ENCODE assay signal across 9 mouse cellular contexts in the genomic region with DNA sequence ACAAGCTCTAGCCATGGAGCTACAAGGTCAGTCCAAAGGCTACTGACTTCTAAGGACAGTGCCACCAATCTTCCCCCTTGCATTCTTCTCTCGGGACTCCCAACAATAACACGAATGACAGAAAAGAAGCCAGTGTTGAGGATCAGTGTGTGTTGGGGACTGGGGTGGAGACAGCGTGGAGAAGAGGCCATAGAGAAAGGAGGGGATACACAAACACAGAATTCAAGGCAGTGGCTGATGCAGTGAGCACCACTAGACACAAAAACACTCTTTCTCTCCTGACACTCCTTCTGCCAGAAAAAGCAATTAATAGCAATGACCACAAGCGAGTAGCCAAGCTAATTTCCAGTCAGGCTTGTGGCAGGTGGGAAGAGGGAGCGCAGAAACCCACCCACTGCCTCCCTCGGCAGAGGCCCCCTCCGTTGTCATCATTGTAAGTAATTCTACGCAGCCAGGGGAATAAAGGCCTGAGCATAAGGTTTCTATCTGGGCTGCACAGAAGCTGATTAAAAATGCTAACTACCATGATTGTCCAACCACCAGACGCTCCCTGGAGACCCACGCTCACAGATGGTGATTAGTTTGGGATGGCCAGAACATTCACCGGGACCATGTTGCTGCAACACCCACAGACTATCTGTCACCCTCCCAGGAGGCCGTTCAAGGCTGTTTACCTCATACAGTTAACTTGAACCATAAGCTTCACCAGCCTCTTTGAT.
DNase-seq lines count a peak whose midpoint lies in the region; ATAC-seq and TF ChIP-seq lines count a peak whose summit lies in the region.
"Had no signal": no experiment of that assay in that cellular context is flagged by ENCODE, and none has a peak within 500 bp of the region (broad histone marks: within the 10 kb centered on the region; RNA-seq: fewer than 3 reads in every experiment).

No protein-coding gene starts in this region.

- no peak overlapping the region for H3K4me2 ChIP-seq in forebrain, embryonic 12.5 days
- H3K4me2 ChIP-seq in midbrain, embryonic 13.5 days (replicated peaks): no peak overlapping the region
- H3K4me2 ChIP-seq in intestine, postnatal 0 days (replicated peaks; ENCODE audit: low read depth): no peak overlapping the region
- H3K4me2 ChIP-seq in lung, postnatal 0 days (replicated peaks; ENCODE audit: low read depth, low read length): no peak overlapping the region

- H3K9ac ChIP-seq in forebrain, embryonic 12.5 days: no peak overlapping the region
- H3K9ac ChIP-seq in midbrain, embryonic 13.5 days (replicated peaks): peak overlapping the region; percentile 34; the same call in 1 of the 2 replicates
- H3K9ac ChIP-seq in intestine, postnatal 0 days (ENCODE audit: low read depth, low read length): no peak overlapping the region
- no peak overlapping the region for H3K9ac ChIP-seq in lung, postnatal 0 days (replicated peaks; ENCODE audit: low read depth)

- no peak for TF ChIP-seq CTCF in brain, embryonic 14.5 days (IDR thresholded peaks at IDR 0.05; ENCODE audit: borderline replicate concordance, extremely low read depth, insufficient read depth, insufficient read length)
- TF ChIP-seq CTCF in intestine, postnatal 0 days (IDR thresholded peaks at IDR 0.05; ENCODE audit: low read depth): no peak
- TF ChIP-seq CTCF in lung, postnatal 0 days (IDR thresholded peaks at IDR 0.05): no peak

- TF ChIP-seq POLR2A in brain, embryonic 14.5 days (IDR thresholded peaks at IDR 0.05; ENCODE audit: borderline replicate concordance, extremely low read depth, insufficient read depth, insufficient read length, poor library complexity, severe bottlenecking): no peak

- H3K36me3 ChIP-seq in forebrain, embryonic 12.5 days (replicated peaks): no peaks in the 10 kb centered on the region
- H3K36me3 ChIP-seq in midbrain, embryonic 13.5 days: peaks cover 4% of the 10 kb centered on the region
- H3K36me3 ChIP-seq in intestine, postnatal 0 days (ENCODE audit: control insufficient read depth, insufficient read depth): no peaks in the 10 kb centered on the region
- H3K36me3 ChIP-seq in lung, postnatal 0 days (ENCODE audit: insufficient read depth, low read length): no peaks in the 10 kb centered on the region

- 0 out of 2 replicates have a peak, but pooled peaks cover under 1% of the 10 kb centered on the region for H3K27me3 ChIP-seq in forebrain, embryonic 12.5 days
- no peaks in the 10 kb centered on the region for H3K27me3 ChIP-seq in midbrain, embryonic 13.5 days
- no peaks in the 10 kb centered on the region for H3K27me3 ChIP-seq in intestine, postnatal 0 days (replicated peaks; ENCODE audit: control insufficient read depth, insufficient read depth, low read length)
- no peaks in the 10 kb centered on the region for H3K27me3 ChIP-seq in lung, postnatal 0 days (replicated peaks; ENCODE audit: insufficient read depth, low read length)

- WGBS in forebrain, embryonic 12.5 days: 38% methylated on average over 12 of the region's 12 CpGs
- 25% methylated on average over 12 of the region's 12 CpGs for WGBS in midbrain, embryonic 13.5 days
- whole genome bisulfite sequencing in intestine, postnatal 0 days: 81% methylated on average over 12 of the region's 12 CpGs
- 82% methylated on average over 12 of the region's 12 CpGs for WGBS in lung, postnatal 0 days

- peaks cover 21% of the 10 kb centered on the region for H3K4me1 ChIP-seq in forebrain, embryonic 12.5 days
- peaks cover 25% of the 10 kb centered on the region for H3K4me1 ChIP-seq in midbrain, embryonic 13.5 days (replicated peaks)
- no peaks in the 10 kb centered on the region for H3K4me1 ChIP-seq in intestine, postnatal 0 days (replicated peaks; ENCODE audit: control insufficient read depth, insufficient read depth, low read length)
- no peaks in the 10 kb centered on the region for H3K4me1 ChIP-seq in lung, postnatal 0 days (ENCODE audit: insufficient read depth, low read depth, low read length)

- DNase-seq in brain, embryonic 14.5 days (ENCODE audit: low read depth): peak; percentile 91
- DNase-seq in layer of hippocampus, adult 11-12 months (ENCODE audit: low spot score): peak; percentile 81
- DNase-seq in lung, postnatal 0 days (ENCODE audit: low spot score): no peak
- DNase-seq: liver had no signal

- ATAC-seq in forebrain, embryonic 12.5 days (ENCODE audit: low FRiP score): peak; percentile 87
- ATAC-seq in midbrain, embryonic 13.5 days: peak; percentile 82
- no peak for ATAC-seq in intestine, postnatal 0 days
- ATAC-seq in lung, postnatal 0 days: no peak
- no peak for ATAC-seq in granulocyte monocyte progenitor cell, adult 5-6 weeks (replicated peaks; ENCODE audit: poor library complexity, severe bottlenecking)
- ATAC-seq in inflammation-experienced regulatory T-cells, adult 6 months: no peak

- no peaks in the 10 kb centered on the region for H3K9me3 ChIP-seq in forebrain, embryonic 12.5 days
- no peaks in the 10 kb centered on the region; the same call in 1 of the 2 replicates for H3K9me3 ChIP-seq in midbrain, embryonic 13.5 days
- no peaks in the 10 kb centered on the region for H3K9me3 ChIP-seq in intestine, postnatal 0 days (ENCODE audit: control insufficient read depth)
- no peaks in the 10 kb centered on the region for H3K9me3 ChIP-seq in lung, postnatal 0 days (ENCODE audit: low read length)

- TF ChIP-seq EP300 in lung, postnatal 0 days (IDR thresholded peaks at IDR 0.05): no peak

- peak overlapping the region; percentile 63 for H3K27ac ChIP-seq in forebrain, embryonic 12.5 days
- peak overlapping the region; percentile 70 for H3K27ac ChIP-seq in midbrain, embryonic 13.5 days
- H3K27ac ChIP-seq in intestine, postnatal 0 days (ENCODE audit: low read depth, low read length): no peak overlapping the region
- H3K27ac ChIP-seq in lung, postnatal 0 days (ENCODE audit: low read length): no peak overlapping the region

- H3K4me3 ChIP-seq in forebrain, embryonic 12.5 days (replicated peaks): no peak overlapping the region
- H3K4me3 ChIP-seq in midbrain, embryonic 13.5 days (replicated peaks): no peak overlapping the region
- no peak overlapping the region for H3K4me3 ChIP-seq in intestine, postnatal 0 days (ENCODE audit: low read depth, low read length)
- no peak overlapping the region for H3K4me3 ChIP-seq in lung, postnatal 0 days (ENCODE audit: low read depth, low read length)

Comparison
In these comparisons a context has a peak if more than half of its experiments do, and no peak if none do; other contexts are left out.
1. ATAC-seq: peak in forebrain, embryonic 12.5 days (single experiment) and midbrain, embryonic 13.5 days (single experiment); none in intestine, postnatal 0 days (single experiment), lung, postnatal 0 days (single experiment), granulocyte monocyte progenitor cell, adult 5-6 weeks (single experiment) and inflammation-experienced regulatory T-cells, adult 6 months (single experiment).
2. H3K27ac ChIP-seq: peak in forebrain, embryonic 12.5 days (single experiment) and midbrain, embryonic 13.5 days (single experiment); none in intestine, postnatal 0 days (single experiment) and lung, postnatal 0 days (single experiment).